Mouse (Mus musculus) telencephalon, adult 2 months (tissue): ENCODE measurements around the gene Ino80d.

Experiments used
- DNase-seq: peaks from one replicate; pipeline ENCODE4 v3.0.0-alpha.2; 2011; ENCODE audit warnings: low read depth, low spot score

Gene Ino80d

GRCm38 (mm10) chr1:63107614-63108327 lies 6.7 kb downstream of the Ino80d start:
- DNase-seq = no peak

- no peak for DNase-seq
These were observed 11.6 kb downstream of the Ino80d start for GRCm38 (mm10) chr1:63102758-63103451.

- DNase-seq = no peak
These were observed 14.3 kb downstream of the Ino80d start for GRCm38 (mm10) chr1:63100196-63100595.

GRCm38 (mm10) chr1:63098831-63099230 lies 15.6 kb downstream of the Ino80d start:
- no peak for DNase-seq

GRCm38 (mm10) chr1:63096071-63096470 lies 18.4 kb downstream of the Ino80d start:
- DNase-seq = no peak

GRCm38 (mm10) chr1:63089795-63090194 lies 24.7 kb downstream of the Ino80d start:
- no peak for DNase-seq

- DNase-seq = no peak
These were observed 25.9 kb downstream of the Ino80d start for GRCm38 (mm10) chr1:63088614-63089013.

- no peak for DNase-seq
These were observed 34.2 kb downstream of the Ino80d start for GRCm38 (mm10) chr1:63080277-63080676.

GRCm38 (mm10) chr1:63076383-63076782 lies 38.1 kb downstream of the Ino80d start:
- DNase-seq = no peak

- no peak for DNase-seq
These were observed 43.1 kb downstream of the Ino80d start for GRCm38 (mm10) chr1:63071379-63071778.

GRCm38 (mm10) chr1:63058361-63058760 lies 56.1 kb downstream of the Ino80d start:
- no peak for DNase-seq

- DNase-seq = no peak
These were observed 56.6 kb downstream of the Ino80d start for GRCm38 (mm10) chr1:63057849-63058248.

GRCm38 (mm10) chr1:63057318-63057717 lies 57.1 kb downstream of the Ino80d start:
- no peak for DNase-seq

- no peak for DNase-seq
These were observed 59.1 kb downstream of the Ino80d start for GRCm38 (mm10) chr1:63055386-63055785.

- no peak for DNase-seq
These were observed 63.6 kb downstream of the Ino80d start for GRCm38 (mm10) chr1:63050866-63051265.

- no peak for DNase-seq
These were observed 64.5 kb downstream of the Ino80d start for GRCm38 (mm10) chr1:63049977-63050376.

GRCm38 (mm10) chr1:63047983-63048382 lies 66.5 kb downstream of the Ino80d start:
- no peak for DNase-seq

GRCm38 (mm10) chr1:63032929-63033328 lies 81.5 kb downstream of the Ino80d start:
- no peak for DNase-seq

- no peak for DNase-seq
These were observed 94.6 kb downstream of the Ino80d start for GRCm38 (mm10) chr1:63019916-63020315.

GRCm38 (mm10) chr1:63005013-63005646 lies 109.3 kb downstream of the Ino80d start:
- no peak for DNase-seq

- DNase-seq = no peak
These were observed 112.6 kb downstream of the Ino80d start for GRCm38 (mm10) chr1:63001874-63002273.

- DNase-seq = no peak
These were observed 121.1 kb downstream of the Ino80d start for GRCm38 (mm10) chr1:62993348-62993747.

- no peak for DNase-seq
These were observed 121.8 kb downstream of the Ino80d start for GRCm38 (mm10) chr1:62992648-62993047.
